In the genomic region with DNA sequence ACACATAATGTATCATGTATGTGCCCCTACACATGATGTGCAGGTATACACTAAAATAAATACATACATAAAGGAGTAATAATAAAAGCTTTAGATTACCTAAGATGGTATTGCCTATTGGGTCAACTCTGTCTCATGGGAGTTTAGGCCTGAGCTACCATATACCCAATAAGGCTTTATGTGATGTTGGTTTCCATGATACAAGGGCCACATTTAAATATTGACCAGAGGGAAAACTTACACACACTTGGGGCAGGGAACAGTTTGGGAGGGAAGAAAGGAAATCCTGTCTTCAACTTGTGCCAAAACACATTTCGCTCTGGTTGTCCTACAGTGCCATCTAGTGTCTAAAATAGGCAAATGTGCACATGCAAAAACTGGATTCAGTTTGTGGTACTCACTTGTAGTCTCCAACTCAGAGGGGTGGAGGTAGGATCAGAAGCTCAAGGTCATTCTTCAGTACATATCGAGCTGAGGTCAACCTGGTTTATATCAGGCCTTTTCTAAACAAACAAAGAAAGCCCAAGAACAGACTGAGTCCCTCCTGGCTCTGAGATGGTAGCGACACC, we compare ENCODE assay signal across 8 mouse cellular contexts. TPM values are rescaled to one million over a fixed set of nuclear protein-coding genes. Genes with fewer than 3 reads are reported as not detected.
A peak's percentile ranks its signal among the peaks of the same experiment; 100 is the strongest.
DNase-seq lines count a peak whose midpoint lies in the region; ATAC-seq and TF ChIP-seq lines count a peak whose summit lies in the region.

No protein-coding gene starts in this region.

- H3K36me3 ChIP-seq in intestine, postnatal 0 days (ENCODE audit: control insufficient read depth, insufficient read depth) = no peaks in the 10 kb centered on the region
- no peaks in the 10 kb centered on the region for H3K36me3 ChIP-seq in intestine, embryonic 16.5 days (ENCODE audit: control insufficient read depth, insufficient read depth, low read length)
- no peaks in the 10 kb centered on the region for H3K36me3 ChIP-seq in CH12.LX (replicated peaks in 1 of 2; ENCODE audit: control insufficient read depth in 1 of 2, insufficient read depth in 1 of 2, low read length in 1 of 2)
- no peaks in the 10 kb centered on the region for H3K36me3 ChIP-seq in forebrain, embryonic 11.5 days (ENCODE audit: control insufficient read depth, insufficient read depth, low read length)
- no peaks in the 10 kb centered on the region for H3K36me3 ChIP-seq in midbrain, embryonic 11.5 days (ENCODE audit: control insufficient read depth, insufficient read depth, low read length)

- TF ChIP-seq EP300 in CH12.LX (IDR thresholded peaks at IDR 0.05; ENCODE audit: low read length) = no peak

- peak; percentile 91 for TF ChIP-seq CTCF in intestine, postnatal 0 days (IDR thresholded peaks at IDR 0.05; ENCODE audit: low read depth)
- peak; percentile 41 to 72 for TF ChIP-seq CTCF in CH12.LX (conservative IDR thresholded peaks at IDR 0.05 in 1 of 2, IDR thresholded peaks at IDR 0.05 in 1 of 2; ENCODE audit: low read depth in 2 of 2, low read length in 2 of 2)

- peak; percentile 53 for DNase-seq in CH12.LX (ENCODE audit: extremely low read depth)
- DNase-seq in brain, adult 2 months (ENCODE audit: low read depth, low spot score) = peak; percentile 67
- DNase-seq in forebrain, embryonic 11.5 days (ENCODE audit: low spot score) = no peak
- peak; percentile 6 to 22 for DNase-seq in kidney, postnatal 4 days
- peak; percentile 90 for DNase-seq in midbrain, embryonic 11.5 days (ENCODE audit: low spot score, missing footprints)

- TF ChIP-seq POLR2A in CH12.LX (IDR thresholded peaks at IDR 0.05; ENCODE audit: low read depth, low read length) = no peak

- WGBS in intestine, postnatal 0 days = 42% methylated on average over 3 of the region's 3 CpGs
- 35% methylated on average over 3 of the region's 3 CpGs for WGBS in intestine, embryonic 16.5 days
- 44% methylated on average over 3 of the region's 3 CpGs for WGBS in forebrain, embryonic 11.5 days
- WGBS in midbrain, embryonic 11.5 days = 38% methylated on average over 3 of the region's 3 CpGs

- in situ Hi-C loops in CH12.LX (cut with MboI; ENCODE audit: low pct_ligation_motif_present, low pct_unique_long_range_greater_than_20kb, low sequenced_read_pairs) = loop anchor here (25.0 kb wide), 4 partner anchors 96 to 846 kb away; no protein-coding TSS in a partner anchor

- TF ChIP-seq RAD21 in CH12.LX (IDR thresholded peaks at IDR 0.05; ENCODE audit: low read depth, low read length) = peak; percentile 84

- no peak overlapping the region for H3K9ac ChIP-seq in intestine, postnatal 0 days (ENCODE audit: low read depth, low read length)
- H3K9ac ChIP-seq in intestine, embryonic 16.5 days (ENCODE audit: low read depth, low read length) = no peak overlapping the region
- no peak overlapping the region for H3K9ac ChIP-seq in CH12.LX (ENCODE audit: insufficient read depth, low read depth)
- no peak overlapping the region for H3K9ac ChIP-seq in forebrain, embryonic 11.5 days (ENCODE audit: low read length)
- H3K9ac ChIP-seq in midbrain, embryonic 11.5 days (ENCODE audit: low read length) = no peak overlapping the region

- dilution Hi-C loops in CH12.LX (cut with MboI; ENCODE audit: extremely low pct_ligation_motif_present, extremely low pct_unique_long_range_greater_than_20kb, low sequenced_read_pairs) = no loop called here

- no peaks in the 10 kb centered on the region for H3K4me1 ChIP-seq in intestine, postnatal 0 days (replicated peaks; ENCODE audit: control insufficient read depth, insufficient read depth, low read length)
- H3K4me1 ChIP-seq in intestine, embryonic 16.5 days (ENCODE audit: control insufficient read depth, insufficient read depth, low read length) = no peaks in the 10 kb centered on the region
- H3K4me1 ChIP-seq in CH12.LX (ENCODE audit: control insufficient read depth in 1 of 2, insufficient read depth in 2 of 2) = peaks cover 0 to 4% of the 10 kb centered on the region in 2 experiments; a peak in 1 of 4 replicates
- no peaks in the 10 kb centered on the region for H3K4me1 ChIP-seq in forebrain, embryonic 11.5 days (replicated peaks; ENCODE audit: control insufficient read depth, insufficient read depth, low read length)
- H3K4me1 ChIP-seq in midbrain, embryonic 11.5 days (ENCODE audit: control insufficient read depth, insufficient read depth, low read length) = no peaks in the 10 kb centered on the region

- H3K27me3 ChIP-seq in intestine, postnatal 0 days (replicated peaks; ENCODE audit: control insufficient read depth, insufficient read depth, low read length) = 0 out of 2 replicates have a peak, but pooled peaks cover 5% of the 10 kb centered on the region
- no peaks in the 10 kb centered on the region for H3K27me3 ChIP-seq in intestine, embryonic 16.5 days (replicated peaks; ENCODE audit: control insufficient read depth, insufficient read depth, low read length)
- H3K27me3 ChIP-seq in CH12.LX (replicated peaks) = no peaks in the 10 kb centered on the region
- H3K27me3 ChIP-seq in forebrain, embryonic 11.5 days (ENCODE audit: control insufficient read depth, insufficient read depth, low read length) = no peaks in the 10 kb centered on the region; the same call in 1 of the 2 replicates
- H3K27me3 ChIP-seq in midbrain, embryonic 11.5 days (ENCODE audit: control insufficient read depth, insufficient read depth, low read length) = no peaks in the 10 kb centered on the region; the same call in 1 of the 2 replicates

- ATAC-seq in intestine, postnatal 0 days = no peak
- ATAC-seq in intestine, embryonic 16.5 days = no peak
- ATAC-seq in forebrain, embryonic 11.5 days (replicated peaks; ENCODE audit: low FRiP score) = 0 out of 2 replicates have a peak, but pooled peaks have one; percentile 36
- peak; percentile 48; the same call in 1 of the 2 replicates for ATAC-seq in midbrain, embryonic 11.5 days (ENCODE audit: low FRiP score)
- no peak for ATAC-seq in erythroid progenitor cell, adult 5-6 weeks (replicated peaks; ENCODE audit: low FRiP score, poor library complexity, severe bottlenecking)

- no peak overlapping the region for H3K4me2 ChIP-seq in intestine, postnatal 0 days (replicated peaks; ENCODE audit: low read depth)
- H3K4me2 ChIP-seq in intestine, embryonic 16.5 days (ENCODE audit: low read depth, low read length) = no peak overlapping the region
- no peak overlapping the region for H3K4me2 ChIP-seq in CH12.LX (ENCODE audit: insufficient read depth, low read depth, poor library complexity, severe bottlenecking)
- H3K4me2 ChIP-seq in forebrain, embryonic 11.5 days (ENCODE audit: low read depth, low read length, severe bottlenecking) = no peak overlapping the region
- no peak overlapping the region for H3K4me2 ChIP-seq in midbrain, embryonic 11.5 days

- no peak overlapping the region for H3K27ac ChIP-seq in intestine, postnatal 0 days (ENCODE audit: low read depth, low read length)
- no peak overlapping the region for H3K27ac ChIP-seq in intestine, embryonic 16.5 days (ENCODE audit: low read length)
- H3K27ac ChIP-seq in CH12.LX (ENCODE audit: insufficient read depth, low read depth) = no peak overlapping the region
- no peak overlapping the region for H3K27ac ChIP-seq in forebrain, embryonic 11.5 days (ENCODE audit: low read depth, low read length)
- no peak overlapping the region for H3K27ac ChIP-seq in midbrain, embryonic 11.5 days (ENCODE audit: low read depth, low read length)

- H3K79me2 ChIP-seq in CH12.LX (replicated peaks; ENCODE audit: control insufficient read depth, extremely low read depth, insufficient read depth, poor library complexity, severe bottlenecking) = no peaks in the 10 kb centered on the region

- H3K9me3 ChIP-seq in intestine, postnatal 0 days (ENCODE audit: control insufficient read depth) = no peaks in the 10 kb centered on the region
- H3K9me3 ChIP-seq in intestine, embryonic 16.5 days (ENCODE audit: control insufficient read depth, low read length) = no peaks in the 10 kb centered on the region
- no peaks in the 10 kb centered on the region for H3K9me3 ChIP-seq in CH12.LX (replicated peaks; ENCODE audit: low read length)
- H3K9me3 ChIP-seq in forebrain, embryonic 11.5 days (ENCODE audit: control insufficient read depth, low read length) = no peaks in the 10 kb centered on the region
- H3K9me3 ChIP-seq in midbrain, embryonic 11.5 days (ENCODE audit: control insufficient read depth, low read length) = no peaks in the 10 kb centered on the region

- H3K4me3 ChIP-seq in intestine, postnatal 0 days (ENCODE audit: low read depth, low read length) = no peak overlapping the region
- no peak overlapping the region for H3K4me3 ChIP-seq in intestine, embryonic 16.5 days (ENCODE audit: low read length)
- no peak overlapping the region for H3K4me3 ChIP-seq in CH12.LX (replicated peaks in 1 of 3; ENCODE audit: low read depth in 2 of 3, low read length in 2 of 3, poor library complexity in 1 of 3)
- no peak overlapping the region for H3K4me3 ChIP-seq in forebrain, embryonic 11.5 days (ENCODE audit: low read depth, low read length)
- no peak overlapping the region for H3K4me3 ChIP-seq in midbrain, embryonic 11.5 days (ENCODE audit: low read depth, low read length)

TF ChIP-seq in CH12.LX, 34 proteins besides CTCF, POLR2A, EP300 and RAD21:
- TF ChIP-seq SMC3 (IDR thresholded peaks at IDR 0.05; ENCODE audit: low read depth, low read length) (peak; percentile 49), ETS1 (conservative IDR thresholded peaks at IDR 0.05; ENCODE audit: low read depth, low read length) (no peak)
TF ChIP-seq in CH12.LX: peak in this region for 1.

RNA-seq across cellular contexts. Expression of a gene that starts 38.8 kb away (rescaled TPM):
- 0.66 and 0.80 TPM in 2 replicates for polyA plus RNA-seq in intestine, postnatal 0 days (2015; fragmentation: Nextera tagmentation; extraction: Ambion mirVana)
- polyA plus RNA-seq in intestine, embryonic 16.5 days (2015; fragmentation: Nextera tagmentation; extraction: Ambion mirVana) = 1.4 and 1.5 TPM in 2 replicates
- total RNA-seq in CH12.LX (2012; rRNA removed) = 0.17 and 0.25 TPM in 2 replicates
- total RNA-seq in CH12.LX (2014; rRNA removed) = 0.54 and 0.63 TPM in 2 replicates
- polyA plus RNA-seq in CH12.LX (2012; ENCODE audit: insufficient read length, low read depth) = 0.29 and 0.30 TPM in 2 replicates
- polyA plus RNA-seq in forebrain, embryonic 11.5 days (2014; fragmentation: Nextera tagmentation; extraction: Ambion mirVana) = 4.3 and 4.7 TPM in 2 replicates
- polyA plus RNA-seq in midbrain, embryonic 11.5 days (2014; fragmentation: Nextera tagmentation; extraction: Ambion mirVana) = 4.4 and 4.8 TPM in 2 replicates
- 0.84 TPM in 1 of 2 replicates, not detected in the other for total RNA-seq in erythroid progenitor cell, adult 5-6 weeks (2015; ENCODE audit: low replicate concordance)
- total RNA-seq in erythroid progenitor cell, adult 5-6 weeks (2017; ENCODE audit: low replicate concordance) = 0.13 TPM in 1 of 2 replicates, not detected in the other

Comparison
In these comparisons a context has a peak if more than half of its experiments do, and no peak if none do; other contexts are left out.
1. ATAC-seq: peak in forebrain, embryonic 11.5 days (single experiment) and midbrain, embryonic 11.5 days (single experiment); none in intestine, postnatal 0 days (single experiment), intestine, embryonic 16.5 days (single experiment) and erythroid progenitor cell, adult 5-6 weeks (single experiment).